Mouse (Mus musculus) hematopoietic stem cell, adult 5-6 weeks (primary cell): ENCODE data around the gene Brat1. TPM values are rescaled to one million over a fixed set of nuclear protein-coding genes. Genes with fewer than 3 reads are reported as not detected.

ENCODE experiments used
- ATAC-seq, 2 experiments: fragments of 125-278 bp in 1 of 2; replicated peaks in 1 of 2; 2 replicates each; pipeline ENCODE4 v1.8.0; 2016 to 2017; ENCODE audit warnings: inconsistent platforms in 2 of 2, mild to moderate bottlenecking in 2 of 2, moderate number of reproducible peaks in 2 of 2, low read depth in 1 of 2, moderate TSS enrichment in 1 of 2; ENCODE audit not compliant: low FRiP score in 2 of 2, poor library complexity in 2 of 2, severe bottlenecking in 2 of 2, insufficient read depth in 1 of 2, low TSS enrichment in 1 of 2
- total RNA-seq: library from RNA; stranded (forward); fragments of 172-1452, 232-1000 nt; gene quantifications from 2 replicates; pipeline ENCODE4 v1.2.3, GENCODE M21; 2017

Gene Brat1
- total RNA-seq, 1 experiment from 2014 or later: 11.2 TPM

DNA sequence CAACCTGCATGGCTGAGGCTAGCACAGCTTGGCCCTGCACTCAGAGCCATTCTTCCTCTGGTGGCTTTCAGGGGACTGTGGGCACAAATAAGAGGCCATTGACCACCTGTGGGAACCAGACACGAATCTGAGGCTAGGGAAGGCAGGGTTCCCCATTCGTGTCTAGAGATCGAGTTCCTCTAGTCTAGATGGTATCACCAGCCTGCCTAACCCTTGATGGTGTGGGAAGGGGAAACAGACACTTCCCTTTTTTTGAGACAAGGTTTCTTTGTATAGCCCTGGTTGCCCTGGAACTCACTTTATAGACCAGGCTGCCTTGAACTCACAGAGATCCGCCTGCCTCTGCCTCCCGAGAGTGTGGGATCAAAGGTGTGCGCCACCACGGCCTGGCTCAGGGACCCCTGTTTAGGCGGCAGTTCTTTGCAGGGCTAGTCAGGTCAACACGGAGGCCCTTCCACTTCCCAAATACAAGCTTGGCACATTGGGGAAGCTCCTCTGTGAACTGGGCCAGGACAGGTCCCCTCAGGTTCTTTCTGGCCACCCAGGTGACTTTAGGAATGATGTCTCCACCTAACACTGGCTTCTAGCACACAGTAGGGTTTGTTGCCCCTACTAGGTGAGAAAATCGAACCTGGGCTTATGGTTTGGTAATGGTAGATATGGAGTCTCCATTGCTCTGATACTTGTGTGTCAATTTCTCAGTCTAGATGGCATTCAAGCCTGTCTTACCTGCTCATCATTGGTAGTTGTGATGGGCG, 26.4 kb downstream of the Brat1 start:
- ATAC-seq: peak; percentile 75

DNA sequence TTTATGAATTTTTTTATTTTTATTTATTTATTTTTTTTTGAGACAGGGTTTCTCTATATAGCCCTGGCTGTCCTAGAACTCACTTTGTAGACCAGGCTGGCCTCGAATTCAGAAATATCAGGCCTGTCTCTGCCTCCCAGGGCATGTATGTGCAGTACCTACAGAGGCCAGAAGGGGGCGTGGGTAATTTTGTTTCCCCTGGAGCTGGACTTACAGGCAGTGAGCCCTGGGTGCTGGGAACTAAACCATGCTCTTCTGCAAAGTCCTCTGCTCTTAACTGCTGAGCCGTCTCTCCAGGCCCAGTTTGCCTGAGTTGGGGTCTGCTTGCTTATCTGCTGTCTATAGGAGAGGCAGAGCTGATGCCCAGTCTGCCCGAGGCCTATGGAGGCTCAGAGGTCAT, 27.4 kb downstream of the Brat1 start:
- ATAC-seq: no peak

GRCm38 (mm10) chr5:140733336-140733735, 28.5 kb downstream of the Brat1 start:
- ATAC-seq: peak in 1 of 2 experiments; percentile 43; a peak in 1 of 4 replicates

- peak; percentile 44 to 47; a peak in 3 of 4 replicates for ATAC-seq
Observed at GRCm38 (mm10) chr5:140735297-140735696, 30.5 kb downstream of the Brat1 start.

GRCm38 (mm10) chr5:140736166-140736565, 31.4 kb downstream of the Brat1 start:
- no peak for ATAC-seq

DNA sequence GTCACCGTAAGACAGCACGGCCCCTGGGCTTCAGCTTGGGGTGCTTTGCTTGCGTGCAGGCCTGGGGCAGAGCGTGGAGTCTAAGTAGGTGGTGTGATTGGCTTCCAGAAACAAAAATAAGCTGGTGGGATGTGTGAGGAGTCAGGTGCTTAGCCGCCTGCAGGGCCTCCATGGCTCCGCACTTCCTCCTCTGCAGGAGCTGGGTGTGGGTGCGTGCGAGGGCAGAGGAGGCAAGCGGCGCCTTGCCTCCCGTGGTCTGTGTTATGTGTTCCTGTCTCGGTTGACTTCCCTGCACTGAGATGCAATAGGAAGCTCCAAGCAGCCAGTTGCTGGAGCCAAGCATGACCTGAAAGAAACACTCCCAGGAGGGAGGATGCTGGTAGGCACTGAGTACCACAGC, 35.0 kb downstream of the Brat1 start:
- ATAC-seq: peak in 1 of 2 experiments; percentile 33; a peak in 1 of 4 replicates

DNA sequence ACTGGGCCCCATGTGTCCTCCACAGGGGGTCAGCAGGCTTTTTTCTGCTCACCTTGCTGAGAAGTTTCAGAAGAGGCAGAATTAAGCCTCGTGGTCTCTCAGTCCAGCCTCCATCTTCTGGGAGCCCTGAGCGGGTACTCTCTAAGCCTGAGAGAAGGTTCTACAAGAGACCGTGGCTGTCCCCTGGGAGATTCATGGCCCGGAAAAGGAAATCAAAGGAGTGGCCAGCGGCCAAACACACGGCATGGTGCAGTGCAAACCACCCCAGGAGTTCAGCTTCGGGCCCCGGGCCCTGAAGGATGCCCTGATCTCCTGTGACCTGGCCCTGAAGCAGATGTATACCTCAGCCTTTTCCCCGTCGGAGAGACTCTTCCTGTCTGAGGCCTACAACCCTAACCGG, 36.2 kb downstream of the Brat1 start:
- no peak for ATAC-seq

GRCm38 (mm10) chr5:140741877-140742276, 37.1 kb downstream of the Brat1 start:
- no peak for ATAC-seq

DNA sequence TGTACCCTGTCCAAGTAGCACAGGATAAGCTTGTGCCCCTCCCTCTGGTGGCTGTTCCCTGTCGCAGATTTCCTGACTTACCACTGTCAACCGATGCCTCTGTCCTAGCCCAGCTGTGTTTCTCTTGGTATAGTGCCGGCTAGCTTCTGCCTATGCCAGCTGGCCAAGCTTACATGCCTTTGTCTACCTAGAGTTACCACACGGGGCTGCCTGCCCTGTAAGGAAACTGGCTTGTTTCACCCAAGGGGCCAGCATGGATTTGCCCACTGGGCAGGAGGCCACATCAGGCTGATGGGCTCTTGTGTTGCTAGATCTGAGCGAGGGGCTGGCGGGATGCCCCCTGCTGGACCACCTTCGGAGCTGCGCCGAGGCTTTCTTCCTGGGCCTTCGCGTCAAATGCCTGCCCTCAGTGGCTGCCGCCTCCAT, 38.9 kb downstream of the Brat1 start:
- no peak for ATAC-seq

- ATAC-seq: peak in 1 of 2 experiments; percentile 30; a peak in 1 of 4 replicates
Observed at GRCm38 (mm10) chr5:140748425-140748824, 43.6 kb downstream of the Brat1 start.

GRCm38 (mm10) chr5:140749062-140749875, 44.5 kb downstream of the Brat1 start:
- peak; percentile 86 to 87 for ATAC-seq

GRCm38 (mm10) chr5:140750925-140751324, 46.1 kb downstream of the Brat1 start:
- no peak for ATAC-seq

- no peak for ATAC-seq
Observed at GRCm38 (mm10) chr5:140752041-140752440, 47.2 kb downstream of the Brat1 start.

- no peak for ATAC-seq
Observed at GRCm38 (mm10) chr5:140752639-140753038, 47.8 kb downstream of the Brat1 start.

DNA sequence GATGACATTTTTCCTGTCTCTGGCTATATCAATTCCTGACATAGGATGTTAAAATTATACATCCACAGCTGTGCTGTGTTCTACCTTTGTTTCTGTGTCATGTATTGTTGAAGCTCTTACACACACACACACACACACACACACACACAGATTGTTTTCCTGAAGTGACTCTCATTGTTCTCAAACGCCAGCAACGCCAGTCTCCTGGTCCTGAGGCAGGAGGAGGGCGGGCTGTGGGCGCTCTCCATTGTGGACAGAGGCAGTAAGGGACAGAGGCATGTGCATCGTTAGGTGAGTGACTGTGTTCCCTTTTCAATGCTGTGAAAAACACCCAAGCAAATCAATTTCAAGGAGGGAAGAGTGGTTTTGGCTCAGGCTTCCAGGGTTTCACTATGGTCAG, 48.4 kb downstream of the Brat1 start:
- no peak for ATAC-seq

DNA sequence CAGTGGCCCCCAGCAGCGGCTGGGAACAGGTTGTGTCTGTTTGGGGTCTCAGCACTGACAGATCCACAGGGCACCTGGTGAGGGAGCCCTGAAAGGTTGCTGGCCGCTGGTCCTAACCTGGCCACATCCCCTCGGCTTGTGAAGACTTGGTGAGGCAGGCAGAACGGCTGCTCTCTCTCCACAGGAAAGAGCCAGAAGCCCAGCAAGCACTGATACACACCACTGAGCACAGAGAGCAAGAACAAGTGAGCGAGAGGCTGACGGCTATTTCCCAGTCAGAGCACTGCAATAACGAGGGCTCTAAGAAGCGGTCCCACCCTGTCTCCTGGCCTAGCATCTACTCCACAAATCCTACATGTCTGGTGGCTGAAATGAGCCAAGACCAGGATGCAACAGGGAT, 54.1 kb downstream of the Brat1 start:
- ATAC-seq: no peak

DNA sequence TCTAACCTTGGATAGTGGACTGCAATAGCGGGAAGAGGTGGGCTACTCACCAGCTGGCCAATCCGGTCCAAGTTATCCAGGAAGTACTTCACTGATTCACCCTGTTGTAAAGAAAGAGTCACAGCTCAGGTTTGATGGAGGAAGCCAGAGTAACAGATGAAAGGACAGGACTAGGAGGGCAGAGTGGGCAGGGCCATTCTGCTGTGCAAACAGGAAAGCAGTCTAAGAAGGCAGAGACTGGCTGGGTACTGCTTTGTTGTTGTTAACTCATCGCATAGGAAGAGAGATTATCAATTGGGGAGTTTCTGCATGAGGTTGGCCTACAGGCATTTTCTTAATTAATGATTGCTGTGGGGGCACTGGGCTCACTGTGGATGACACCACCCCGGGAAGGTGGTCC, 57.7 kb downstream of the Brat1 start:
- no peak for ATAC-seq

DNA sequence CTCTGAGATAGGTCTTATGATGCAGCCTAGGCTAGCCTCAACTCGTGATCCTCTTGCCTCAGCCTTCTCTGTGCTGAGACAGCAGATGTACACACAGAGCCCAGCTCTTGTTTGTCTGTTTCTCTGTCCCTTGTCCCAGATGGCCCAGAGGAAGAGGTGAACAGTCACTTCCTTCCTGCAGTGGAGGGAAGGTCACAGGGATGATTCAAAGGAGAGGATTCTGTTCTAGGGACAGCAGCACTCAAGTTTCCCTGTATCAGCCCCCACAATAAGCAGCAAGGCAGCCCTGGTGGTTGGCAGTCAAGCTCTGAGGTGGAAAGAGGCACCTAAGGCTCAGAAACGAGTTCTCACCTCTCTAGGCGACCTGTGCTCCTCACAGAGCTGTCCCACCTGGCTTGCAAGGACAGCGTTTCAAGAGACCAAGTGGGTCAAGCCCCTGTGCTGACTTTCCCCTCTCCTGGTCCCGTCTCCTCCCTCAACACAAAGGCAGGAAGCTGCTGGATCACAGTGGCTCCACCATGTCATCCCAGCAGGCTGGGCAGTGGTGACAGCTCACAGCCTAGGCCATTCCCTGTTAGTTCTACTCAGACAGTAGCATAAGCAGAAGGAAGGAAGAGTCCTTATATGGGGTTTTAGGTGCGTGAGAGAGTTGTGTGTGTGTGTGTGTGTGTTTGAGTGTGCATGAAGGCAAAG, 60.3 kb downstream of the Brat1 start:
- ATAC-seq: no peak; a peak in 1 of 4 replicates
